Mouse (Mus musculus) brain, embryonic 18.5 days (tissue): Measurements from ENCODE around the gene Sap18b.
"Not testable (repeated sequence)": the region's sequence is repeated elsewhere in the genome, so short reads cannot be mapped to it uniquely, and the experiment has no call there.

ENCODE experiments used
- DNase-seq: peaks from one replicate; pipeline ENCODE4 v3.0.0-alpha.2; 2012; ENCODE audit warnings: low read depth, low spot score

Sap18b gene

GRCm38 (mm10) chr8:95822096-95822495 lies 3.0 kb upstream of the Sap18b start:
- no peak for DNase-seq

- DNase-seq, result no peak
Observed at GRCm38 (mm10) chr8:95822699-95823098, 2.4 kb upstream of the Sap18b start.

DNA sequence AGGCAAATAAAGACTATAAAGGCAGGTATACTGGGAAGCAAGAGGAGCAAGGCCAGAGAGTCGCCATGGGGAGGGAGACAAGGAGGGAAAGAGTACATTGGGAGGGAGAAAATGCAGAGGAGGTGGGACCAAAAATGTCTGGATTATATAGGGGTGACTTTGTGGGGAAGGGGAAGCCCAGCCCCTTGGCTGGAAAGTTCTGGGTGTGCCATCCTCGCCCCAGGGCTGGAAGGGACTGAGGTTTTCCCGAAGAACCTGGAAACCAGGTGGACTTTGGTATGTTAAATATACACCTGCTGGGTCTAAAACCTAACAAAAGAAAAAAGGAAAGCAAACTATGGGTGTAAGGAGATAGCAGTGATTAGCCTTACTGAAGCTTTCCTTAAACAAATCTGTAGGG lies 5.0 kb downstream of the Sap18b start:
- no peak for DNase-seq

- DNase-seq, result peak; percentile 50
Observed at GRCm38 (mm10) chr8:95832603-95833434, 7.7 kb downstream of the Sap18b start.

GRCm38 (mm10) chr8:95833435-95833984 lies 8.4 kb downstream of the Sap18b start:
- no peak for DNase-seq

- no peak for DNase-seq
Observed at GRCm38 (mm10) chr8:95835891-95836290, 10.7 kb downstream of the Sap18b start.

DNA sequence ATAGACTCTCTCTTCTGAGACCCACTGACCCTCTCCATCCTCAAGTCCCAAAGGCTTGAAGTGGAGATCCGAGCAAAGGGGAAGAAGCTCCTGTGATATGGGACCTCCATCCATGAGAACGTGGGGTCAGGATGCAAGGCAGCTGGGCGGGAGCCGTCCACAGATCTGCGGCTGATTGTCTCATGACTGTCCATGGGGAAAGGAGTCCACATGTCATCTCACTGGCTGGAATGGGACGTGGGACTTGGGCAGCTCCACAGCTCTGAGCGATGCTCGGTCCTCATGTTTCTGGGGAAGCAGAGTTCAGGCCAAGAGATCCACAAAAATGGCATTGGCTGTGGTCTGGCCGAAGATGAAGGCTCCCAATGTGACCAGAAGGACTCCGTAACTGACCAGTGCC lies 12.1 kb downstream of the Sap18b start:
- no peak for DNase-seq

GRCm38 (mm10) chr8:95839289-95839688 lies 14.1 kb downstream of the Sap18b start:
- no peak for DNase-seq

- no peak for DNase-seq
Observed at GRCm38 (mm10) chr8:95841436-95841835, 16.3 kb downstream of the Sap18b start.

GRCm38 (mm10) chr8:95843968-95844367 lies 18.8 kb downstream of the Sap18b start:
- DNase-seq, result no peak

DNA sequence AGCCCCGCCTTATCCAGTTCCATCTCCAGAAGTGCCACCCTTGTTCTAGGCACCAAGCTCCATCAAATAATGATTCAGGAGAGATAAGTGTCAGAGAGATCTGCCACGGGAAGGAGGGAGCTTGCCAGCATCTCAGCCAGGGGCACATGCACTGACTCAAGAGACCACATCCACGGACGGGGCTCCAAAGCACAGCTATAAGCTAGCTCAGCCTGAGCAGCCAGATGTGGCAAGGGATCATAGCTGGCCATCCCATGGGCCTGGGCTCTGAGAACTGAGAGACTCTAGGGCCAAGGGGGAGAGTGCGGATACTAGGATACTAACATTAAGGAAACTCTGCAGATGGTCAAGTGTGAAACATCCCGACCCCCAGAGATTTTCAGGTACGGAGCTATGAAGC lies 19.9 kb downstream of the Sap18b start:
- DNase-seq, result no peak

GRCm38 (mm10) chr8:95848061-95848551 lies 23.0 kb downstream of the Sap18b start:
- no peak for DNase-seq

- DNase-seq, result no peak
Observed at GRCm38 (mm10) chr8:95848734-95849464, 23.8 kb downstream of the Sap18b start.

DNA sequence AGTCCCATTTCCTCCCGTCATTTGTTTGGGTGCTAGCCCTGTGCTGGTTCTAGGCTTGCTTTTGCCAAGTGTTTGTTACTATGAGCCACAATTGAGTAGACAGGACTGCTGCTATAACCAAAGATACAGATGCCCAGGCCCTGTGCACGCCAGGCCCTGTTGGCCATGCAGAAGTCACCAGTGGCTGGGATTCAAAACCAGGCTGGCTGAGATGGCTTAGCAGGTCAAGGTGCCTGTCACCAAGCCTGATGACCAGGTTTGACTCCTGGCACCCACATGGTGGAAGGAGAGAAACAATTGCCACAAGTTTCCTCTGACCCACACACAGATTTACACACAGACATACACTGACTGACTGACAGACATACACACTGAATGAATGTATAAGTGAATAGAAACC lies 25.2 kb downstream of the Sap18b start:
- no peak for DNase-seq

GRCm38 (mm10) chr8:95852290-95852689 lies 27.1 kb downstream of the Sap18b start:
- DNase-seq, result no peak

DNA sequence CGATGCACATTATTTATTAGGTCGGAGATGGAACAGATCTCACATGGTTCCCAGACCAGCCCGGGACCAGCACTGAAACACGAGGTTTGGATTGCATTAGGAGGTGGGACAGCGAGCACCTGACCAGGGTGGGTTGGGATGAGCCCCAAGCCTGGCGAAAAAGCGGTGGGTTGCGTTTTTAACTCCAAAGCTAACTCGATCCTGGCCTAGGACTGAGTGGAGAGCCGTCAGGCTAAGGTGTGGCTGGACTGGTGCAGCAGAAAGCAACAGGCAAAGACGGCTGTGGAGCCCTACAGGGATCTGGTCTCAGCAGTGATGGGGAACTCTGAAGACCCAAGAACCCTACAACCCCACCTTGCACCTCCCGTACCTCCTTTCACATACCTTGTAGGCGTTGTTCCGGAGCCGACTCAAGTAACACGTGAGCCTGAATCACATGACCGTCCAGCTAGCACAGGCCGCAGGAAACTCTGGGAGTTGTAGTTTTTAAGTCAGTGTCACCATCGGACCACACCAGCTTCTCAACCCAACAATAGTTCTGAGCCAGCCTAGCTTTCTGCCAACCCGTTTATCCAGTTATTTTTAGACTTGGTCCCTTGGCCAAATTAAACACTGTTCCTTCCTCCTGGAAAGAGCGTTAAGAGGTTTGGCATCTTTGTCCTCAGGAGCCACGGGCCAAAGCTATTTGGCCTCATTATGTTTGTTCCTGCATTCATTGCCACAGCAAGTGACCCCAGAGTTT lies 28.1 kb downstream of the Sap18b start, which contains the start of gene Slc38a7:
Gene Slc38a7, minus strand, starts transcription at position 438 of the 742 bp plus-strand sequence.
- DNase-seq, result peak; percentile 76

- no peak for DNase-seq
Observed at GRCm38 (mm10) chr8:95854174-95854573, 29.0 kb downstream of the Sap18b start.

- DNase-seq, result not testable (repeated sequence)
Observed at GRCm38 (mm10) chr8:95863761-95864440, 38.8 kb downstream of the Sap18b start.

GRCm38 (mm10) chr8:95864851-95865250 lies 39.7 kb downstream of the Sap18b start:
- DNase-seq, result not testable (repeated sequence)

DNA sequence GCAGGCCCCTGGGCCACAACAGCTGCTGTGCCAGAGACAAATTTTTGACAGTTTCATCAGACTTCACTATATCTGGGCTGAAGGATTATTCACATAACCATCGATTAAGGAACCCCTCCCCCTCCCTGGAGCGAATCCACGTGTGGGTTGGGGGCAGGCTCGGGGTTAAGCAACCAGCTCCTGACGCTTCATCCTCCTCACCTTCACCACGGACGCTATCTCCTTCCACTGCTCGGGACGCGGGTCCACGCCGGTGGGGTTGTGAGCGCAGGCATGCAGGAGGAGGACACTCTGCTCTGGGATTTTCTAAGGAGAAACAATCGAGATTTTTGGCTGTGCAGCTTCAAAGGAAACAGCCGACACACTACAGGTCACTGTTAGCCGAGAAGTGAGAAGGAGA lies 46.5 kb downstream of the Sap18b start:
- no peak for DNase-seq

- no peak for DNase-seq
Observed at GRCm38 (mm10) chr8:95875270-95875669, 50.1 kb downstream of the Sap18b start.
